Mouse (Mus musculus) myocyte (in vitro differentiated cells): ENCODE measurements around the gene Atp6v1g2.
A peak's percentile ranks its signal among the peaks of the same experiment; 100 is the strongest.

Experiments used
- CEBPB ChIP-seq: IDR thresholded peaks from 2 replicates; pipeline ENCODE4 v1.6.1; 2011; ENCODE audit warnings: mild to moderate bottlenecking, moderate library complexity; ENCODE audit not compliant: poor library complexity, insufficient read depth, severe bottlenecking
- E2F4 ChIP-seq: IDR thresholded peaks from one replicate; pipeline ENCODE4 v1.6.1; 2011; ENCODE audit warnings: mild to moderate bottlenecking, control low read depth, moderate library complexity; ENCODE audit not compliant: insufficient read depth
- MAX ChIP-seq: IDR thresholded peaks from one replicate; pipeline ENCODE4 v1.6.1; 2011; ENCODE audit warnings: low read depth, mild to moderate bottlenecking, control low read depth
- MYOD1 ChIP-seq, 3 experiments: IDR thresholded peaks; one replicate each; pipeline ENCODE4 v1.6.1; 2011; ENCODE audit warnings: control low read depth in 2 of 3, low read depth in 2 of 3, mild to moderate bottlenecking in 2 of 3, moderate library complexity in 1 of 3; ENCODE audit not compliant: insufficient read length in 2 of 3, control insufficient read depth in 1 of 3
- MYOG ChIP-seq, 3 experiments: IDR thresholded peaks; one replicate each; pipeline ENCODE4 v1.6.1; 2011; ENCODE audit warnings: control low read depth in 2 of 3, low read depth in 2 of 3, mild to moderate bottlenecking in 2 of 3; ENCODE audit not compliant: insufficient read length in 2 of 3, control insufficient read depth in 1 of 3, insufficient read depth in 1 of 3
- POLR2A ChIP-seq: IDR thresholded peaks from one replicate; pipeline ENCODE4 v1.6.1; 2011; ENCODE audit warnings: low read depth, mild to moderate bottlenecking, control low read depth, moderate library complexity; ENCODE audit not compliant: insufficient read length
- POLR2AphosphoS2 ChIP-seq: IDR thresholded peaks from one replicate; pipeline ENCODE4 v1.6.1; 2011; ENCODE audit warnings: low read depth, control low read depth; ENCODE audit not compliant: insufficient read length
- REST ChIP-seq: IDR thresholded peaks from one replicate; pipeline ENCODE4 v1.6.1; 2011; ENCODE audit warnings: mild to moderate bottlenecking, control low read depth, moderate library complexity; ENCODE audit not compliant: insufficient read depth, insufficient read length
- SRF ChIP-seq: IDR thresholded peaks from one replicate; pipeline ENCODE4 v1.6.1; 2011; ENCODE audit warnings: low read depth; ENCODE audit not compliant: control insufficient read depth, insufficient read length
- TCF12 ChIP-seq: IDR thresholded peaks from one replicate; pipeline ENCODE4 v1.6.1; 2011; ENCODE audit warnings: mild to moderate bottlenecking, control low read depth; ENCODE audit not compliant: poor library complexity, insufficient read depth, severe bottlenecking
- TCF3 ChIP-seq: IDR thresholded peaks from one replicate; pipeline ENCODE4 v1.6.1; 2011; ENCODE audit warnings: low read depth, control low read depth; ENCODE audit not compliant: insufficient read length
- USF1 ChIP-seq: IDR thresholded peaks from one replicate; pipeline ENCODE4 v1.6.1; 2011; ENCODE audit warnings: low read depth, mild to moderate bottlenecking, control low read depth, moderate library complexity

DNA sequence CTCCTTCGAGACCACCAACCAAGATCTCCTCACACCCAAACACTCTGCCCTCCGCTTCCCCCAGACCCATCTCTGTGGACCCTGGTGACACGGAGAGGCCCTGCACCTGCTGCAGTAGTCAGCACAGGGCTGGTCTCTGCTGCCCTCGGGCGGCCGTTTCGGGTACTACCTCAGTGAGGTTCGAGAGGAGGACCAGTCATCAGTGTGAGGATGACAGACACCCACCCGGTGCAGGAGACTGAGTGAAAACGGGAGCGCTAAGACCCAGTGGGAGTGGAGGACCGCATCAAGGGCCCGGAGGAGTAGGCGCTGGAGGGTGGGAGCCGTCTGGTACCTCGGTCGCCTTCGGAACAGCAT is 2.9 kb downstream of the Atp6v1g2 start:
- no peak for TF ChIP-seq POLR2A
- no peak for TF ChIP-seq MAX
- peak; percentile 22 to 95 (median 88) for TF ChIP-seq MYOD1 (IDR thresholded peaks at IDR 0.05; ENCODE audit: control insufficient read depth in 1 of 3, insufficient read length in 2 of 3, low read depth in 2 of 3)
- peak; percentile 54 for TF ChIP-seq POLR2AphosphoS2
- TF ChIP-seq REST: no peak
- no peak for TF ChIP-seq USF1
- no peak for TF ChIP-seq CEBPB
- TF ChIP-seq E2F4: no peak
- TF ChIP-seq TCF12: no peak
- no peak for TF ChIP-seq TCF3
- TF ChIP-seq MYOG (IDR thresholded peaks at IDR 0.05; ENCODE audit: control insufficient read depth in 1 of 3, insufficient read depth in 1 of 3, insufficient read length in 2 of 3, low read depth in 2 of 3): peak; percentile 8 to 89 (median 78)
- no peak for TF ChIP-seq SRF
